Mouse (Mus musculus) skeletal muscle tissue, adult 2 months (tissue): ENCODE measurements around the gene Ppp1cc.
"Not testable (repeated sequence)": the region's sequence is repeated elsewhere in the genome, so short reads cannot be mapped to it uniquely, and the experiment has no call there.

Source experiments
- DNase-seq: peaks from one replicate; pipeline ENCODE4 v3.0.0-alpha.2; 2012; ENCODE audit warnings: low read depth, low spot score

Ppp1cc gene

GRCm38 (mm10) chr5:122165233-122165915 lies 7.3 kb downstream of the Ppp1cc start:
- no peak for DNase-seq

- peak; percentile 37 for DNase-seq
Measured at GRCm38 (mm10) chr5:122166636-122167161, 8.6 kb downstream of the Ppp1cc start.

- no peak for DNase-seq
Measured at GRCm38 (mm10) chr5:122168344-122169069, 10.4 kb downstream of the Ppp1cc start.

- DNase-seq = no peak
Measured at GRCm38 (mm10) chr5:122171058-122171457, 13.0 kb downstream of the Ppp1cc start.

GRCm38 (mm10) chr5:122175402-122175801 lies 17.3 kb downstream of the Ppp1cc start:
- DNase-seq = no peak

- DNase-seq = no peak
Measured at GRCm38 (mm10) chr5:122175961-122176360, 17.9 kb downstream of the Ppp1cc start.

GRCm38 (mm10) chr5:122176398-122176797 lies 18.3 kb downstream of the Ppp1cc start:
- peak; percentile 45 for DNase-seq

- no peak for DNase-seq
Measured at GRCm38 (mm10) chr5:122179665-122180064, 21.6 kb downstream of the Ppp1cc start.

- DNase-seq = no peak
Measured at GRCm38 (mm10) chr5:122184283-122184806, 26.3 kb downstream of the Ppp1cc start.

- not testable (repeated sequence) for DNase-seq
Measured at GRCm38 (mm10) chr5:122184858-122185257, 26.8 kb downstream of the Ppp1cc start.

GRCm38 (mm10) chr5:122189115-122189514 lies 31.0 kb downstream of the Ppp1cc start:
- no peak for DNase-seq

GRCm38 (mm10) chr5:122190465-122190864 lies 32.4 kb downstream of the Ppp1cc start:
- DNase-seq = no peak

GRCm38 (mm10) chr5:122191269-122192063 lies 33.4 kb downstream of the Ppp1cc start:
- DNase-seq = no peak

- no peak for DNase-seq
Measured at GRCm38 (mm10) chr5:122192347-122192746, 34.3 kb downstream of the Ppp1cc start.

GRCm38 (mm10) chr5:122200872-122201271 lies 42.8 kb downstream of the Ppp1cc start:
- DNase-seq = no peak

- DNase-seq = no peak
Measured at GRCm38 (mm10) chr5:122201904-122202303, 43.8 kb downstream of the Ppp1cc start.

- no peak for DNase-seq
Measured at GRCm38 (mm10) chr5:122204180-122204579, 46.1 kb downstream of the Ppp1cc start.

- DNase-seq = no peak
Measured at GRCm38 (mm10) chr5:122206475-122206874, 48.4 kb downstream of the Ppp1cc start, which contains the start of gene Hvcn1. Gene Hvcn1 (plus strand): TSS chr5:122206804.

- no peak for DNase-seq
Measured at GRCm38 (mm10) chr5:122208909-122209308, 50.8 kb downstream of the Ppp1cc start.

GRCm38 (mm10) chr5:122209591-122210368 lies 51.7 kb downstream of the Ppp1cc start:
- peak; percentile 39 for DNase-seq

GRCm38 (mm10) chr5:122210890-122211289 lies 52.8 kb downstream of the Ppp1cc start:
- no peak for DNase-seq
